Mouse (Mus musculus) hindbrain, embryonic 13.5 days (tissue): ENCODE measurements around the gene Letm1. TPM values are rescaled to one million over a fixed set of nuclear protein-coding genes. Genes with fewer than 3 reads are reported as not detected.

Source experiments
- polyA plus RNA-seq: library from polyadenylated mRNA; unstranded; fragments of >200 nt; fragmentation: Nextera tagmentation; extraction: Ambion mirVana; gene quantifications from 2 replicates; pipeline ENCODE4 v1.2.1, GENCODE M21; 2015

The Letm1 gene
- polyA plus RNA-seq, 1 experiment from 2014 or later = 58.5 TPM

Other genes starting within 250 kb of the Letm1 start
- gene Fam53a, start 153.2 kb downstream of the Letm1 start, polyA plus RNA-seq = 35.8 and 37.2 TPM in 2 replicates
- 0.86 and 0.87 TPM in 2 replicates for gene Gm9903, start 152.9 kb downstream of the Letm1 start, polyA plus RNA-seq
- 126 and 130 TPM in 2 replicates for gene Slbp, start 130.2 kb downstream of the Letm1 start, polyA plus RNA-seq
- gene Tacc3, start 124.7 kb downstream of the Letm1 start, polyA plus RNA-seq = 48.8 and 57.0 TPM in 2 replicates
- 28.2 and 28.7 TPM in 2 replicates for gene Tmem129, start 124.4 kb downstream of the Letm1 start, polyA plus RNA-seq
- 41.1 and 45.7 TPM in 2 replicates for gene Fgfr3, start 61.1 kb downstream of the Letm1 start, polyA plus RNA-seq
- gene Nsd2, start 37.9 kb upstream of the Letm1 start, polyA plus RNA-seq = 74.1 and 77.6 TPM in 2 replicates
- 41.8 and 44.3 TPM in 2 replicates for gene Nelfa, start 153.6 kb upstream of the Letm1 start, polyA plus RNA-seq
- 589 and 607 TPM in 2 replicates for gene Gm1673, start 200.6 kb upstream of the Letm1 start, polyA plus RNA-seq
- 3.9 and 4.2 TPM in 2 replicates for gene Nat8l, start 213.2 kb upstream of the Letm1 start, polyA plus RNA-seq